Mouse (Mus musculus) cerebellum, adult 9-11 months (tissue): ENCODE measurements around the gene Cyp4f37.
"Not testable (repeated sequence)": the region's sequence is repeated elsewhere in the genome, so short reads cannot be mapped to it uniquely, and the experiment has no call there.

Source experiments
- DNase-seq: peaks from one replicate; pipeline ENCODE4 v3.0.0; 2022

Cyp4f37 gene

GRCm38 (mm10) chr17:32621018-32621417 is at the start of gene Cyp4f37:
Cyp4f37 (plus strand) TSS chr17:32621309.
- not testable (repeated sequence) for DNase-seq

- DNase-seq, result not testable (repeated sequence)
These were observed 47.8 kb upstream of the Cyp4f37 start for GRCm38 (mm10) chr17:32573286-32573685.

GRCm38 (mm10) chr17:32577496-32578186 is 43.5 kb upstream of the Cyp4f37 start:
- DNase-seq, result no peak

DNA sequence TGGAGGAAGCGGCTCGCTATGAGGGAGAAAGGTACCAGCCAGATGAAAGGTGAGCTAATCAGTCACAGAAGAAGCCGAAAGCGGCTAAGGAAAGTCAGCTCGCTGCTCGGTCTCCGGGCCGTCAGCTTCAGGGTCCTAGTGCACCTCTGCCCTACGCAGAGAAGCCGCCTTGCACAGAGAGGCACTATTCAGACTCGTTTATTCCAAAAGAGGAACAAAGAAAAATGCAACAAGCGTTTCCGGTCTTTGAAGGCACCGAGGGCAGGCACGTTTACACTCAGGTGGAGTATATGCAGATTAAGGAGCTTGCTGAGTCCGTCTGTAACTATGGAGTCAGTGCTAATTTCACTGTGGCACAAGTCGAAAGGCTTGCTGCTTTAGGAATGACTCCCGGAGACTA is 24.6 kb upstream of the Cyp4f37 start:
- no peak for DNase-seq

GRCm38 (mm10) chr17:32608055-32608454 is 13.1 kb upstream of the Cyp4f37 start:
- DNase-seq, result no peak

DNA sequence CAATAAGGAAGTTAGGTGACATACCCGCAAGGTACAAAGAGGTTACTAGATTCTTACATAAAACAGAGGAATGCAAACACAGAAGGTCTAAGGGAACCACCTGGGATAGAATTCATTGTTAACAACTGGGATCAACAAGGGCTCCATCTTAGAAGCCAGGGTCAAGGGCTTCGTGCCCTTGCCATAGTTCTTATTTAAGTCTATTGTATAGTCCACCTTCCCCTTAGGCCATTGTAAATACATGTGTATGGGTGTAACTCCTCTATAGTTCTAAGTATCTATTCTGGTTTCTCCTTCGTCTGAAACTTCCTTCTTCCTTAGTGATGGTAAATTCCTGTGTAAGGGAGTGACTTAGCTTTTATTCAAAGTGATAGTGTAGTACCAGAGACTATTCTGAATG is 10.9 kb upstream of the Cyp4f37 start:
- DNase-seq, result not testable (repeated sequence)

DNA sequence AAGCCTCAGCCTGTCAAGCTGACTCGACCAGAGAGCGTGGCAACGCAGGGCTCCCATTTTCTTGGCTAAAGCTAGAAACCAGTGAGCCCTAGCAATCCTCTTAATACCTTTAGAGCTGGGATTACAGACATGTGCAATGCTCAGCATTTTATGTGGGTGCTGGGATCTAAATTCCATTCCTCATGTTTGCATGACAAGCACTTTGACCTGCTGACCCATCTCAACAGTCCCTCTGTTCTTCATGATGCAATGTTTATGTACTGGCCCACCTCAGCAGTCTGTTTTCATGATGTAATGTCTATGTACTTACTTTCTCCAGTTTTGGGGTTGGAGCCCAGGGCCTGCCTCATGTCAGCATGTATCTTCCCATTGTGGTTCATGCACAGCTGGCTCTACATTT is 10.2 kb upstream of the Cyp4f37 start:
- DNase-seq, result no peak

DNA sequence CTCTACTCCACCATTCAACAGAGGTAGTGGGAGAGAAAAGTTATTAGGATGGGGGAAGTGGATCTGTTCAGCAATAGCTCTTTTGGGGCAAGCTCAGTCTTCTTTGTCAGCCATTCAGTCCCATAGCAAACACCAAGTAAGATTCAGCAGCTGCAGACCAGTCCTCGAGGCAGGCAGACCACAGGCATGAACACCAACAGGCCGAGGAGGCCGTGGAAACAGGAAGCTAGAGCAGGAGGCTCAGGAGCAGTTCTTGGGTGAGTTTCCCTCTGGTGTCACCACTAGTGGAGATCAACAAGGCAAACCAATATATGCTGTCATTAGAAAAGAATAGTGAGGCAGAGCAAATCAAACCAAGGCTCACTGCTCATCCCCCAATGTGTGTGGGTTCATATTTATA is 8.7 kb upstream of the Cyp4f37 start:
- no peak for DNase-seq

GRCm38 (mm10) chr17:32617252-32617651 is 3.9 kb upstream of the Cyp4f37 start:
- DNase-seq, result no peak

GRCm38 (mm10) chr17:32629726-32630125 is 8.6 kb downstream of the Cyp4f37 start:
- not testable (repeated sequence) for DNase-seq

DNA sequence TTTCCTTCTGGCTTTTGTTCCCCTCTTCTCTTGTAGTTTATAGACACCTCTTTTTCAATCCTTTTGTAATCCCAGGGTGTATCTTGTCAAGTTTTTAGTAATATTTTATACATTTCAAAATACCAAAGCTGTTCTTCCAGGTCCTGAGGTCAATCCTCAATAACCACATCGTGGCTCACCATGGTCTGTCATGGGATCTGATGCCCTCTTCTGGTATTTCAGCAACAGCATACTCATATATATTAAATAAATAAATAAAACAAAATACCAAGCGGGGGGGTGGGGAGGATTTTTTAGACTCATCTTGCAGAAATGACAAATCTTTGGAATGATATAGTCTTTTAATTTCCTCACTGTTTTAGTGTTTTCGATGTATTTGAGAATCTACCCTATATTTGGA is 10.8 kb downstream of the Cyp4f37 start:
- no peak for DNase-seq

- DNase-seq, result peak; percentile 1
These were observed 13.3 kb downstream of the Cyp4f37 start for GRCm38 (mm10) chr17:32634242-32634971.

GRCm38 (mm10) chr17:32634972-32635314 is 13.8 kb downstream of the Cyp4f37 start:
- peak; percentile 76 for DNase-seq

- no peak for DNase-seq
These were observed 15.2 kb downstream of the Cyp4f37 start for GRCm38 (mm10) chr17:32636341-32636740.

DNA sequence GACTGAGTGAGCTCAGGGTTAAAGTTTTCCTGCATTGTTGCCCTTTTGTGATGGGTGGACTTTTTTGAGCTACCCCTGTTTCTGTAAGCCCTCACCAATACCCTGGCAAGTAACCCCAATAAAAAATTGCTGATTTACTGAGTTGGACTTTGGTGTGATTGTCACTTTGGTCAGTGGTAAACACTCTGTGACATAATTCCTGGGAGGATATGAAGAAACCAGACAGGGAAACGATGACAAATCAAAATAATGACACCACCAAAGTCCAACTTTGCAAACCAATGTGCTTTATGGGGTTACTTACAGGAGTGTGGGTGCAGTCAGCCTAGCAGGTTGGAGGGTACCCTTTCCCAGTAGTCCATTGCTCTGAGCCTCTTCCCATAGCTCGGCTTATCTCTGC is 16.0 kb downstream of the Cyp4f37 start:
- DNase-seq, result no peak

DNA sequence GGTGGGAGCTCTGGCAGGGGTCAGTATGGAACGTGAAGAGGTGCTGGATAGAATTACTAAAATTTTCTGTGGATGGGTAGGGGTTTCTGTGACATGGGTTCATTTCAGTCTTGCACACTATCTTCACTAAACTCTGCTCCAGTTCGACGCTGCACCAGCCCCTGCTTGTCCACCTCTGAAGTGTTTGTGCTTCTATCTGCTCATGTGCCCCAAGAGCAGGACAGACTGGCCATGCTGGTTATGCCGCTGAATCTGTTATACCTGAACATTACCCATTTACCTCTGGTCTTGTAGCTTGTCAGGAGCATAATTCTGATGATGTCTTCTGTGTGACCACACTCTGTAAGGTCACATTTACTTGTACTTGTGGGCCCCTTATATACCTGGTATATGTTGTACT is 25.5 kb downstream of the Cyp4f37 start:
- DNase-seq, result no peak

- DNase-seq, result no peak
These were observed 32.8 kb downstream of the Cyp4f37 start for GRCm38 (mm10) chr17:32653860-32654259.

GRCm38 (mm10) chr17:32657041-32657440 is 35.9 kb downstream of the Cyp4f37 start:
- no peak for DNase-seq

- DNase-seq, result no peak
These were observed 37.1 kb downstream of the Cyp4f37 start for GRCm38 (mm10) chr17:32658246-32658645.

DNA sequence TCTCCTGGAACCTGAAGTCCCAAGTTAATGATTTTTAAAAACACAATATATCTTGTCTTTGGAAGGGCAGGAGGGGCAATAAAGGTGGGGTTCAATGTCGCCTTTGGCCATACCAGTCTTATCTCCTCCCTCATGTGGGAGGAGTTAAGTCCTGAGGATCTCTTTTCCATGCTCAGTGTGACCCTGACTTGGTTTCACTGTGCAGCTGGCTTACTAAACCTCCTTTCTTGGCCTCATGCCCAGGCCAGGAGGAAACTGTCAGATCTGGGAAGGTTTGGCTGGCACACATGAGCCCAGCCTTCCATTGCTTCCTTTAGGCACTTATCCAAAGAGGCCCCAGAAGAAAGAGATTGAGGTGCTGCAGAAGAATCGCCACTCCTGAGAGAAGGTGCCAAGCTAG is 37.6 kb downstream of the Cyp4f37 start, which contains the start of gene Cyp4f40:
TSS of gene Cyp4f40 (plus strand) at position 189 of the 400 bp plus-strand sequence.
- DNase-seq, result no peak

GRCm38 (mm10) chr17:32673976-32674375 is 52.9 kb downstream of the Cyp4f37 start:
- no peak for DNase-seq

- DNase-seq, result no peak
These were observed 55.0 kb downstream of the Cyp4f37 start for GRCm38 (mm10) chr17:32676040-32676635.

GRCm38 (mm10) chr17:32680404-32680803 is 59.3 kb downstream of the Cyp4f37 start:
- DNase-seq, result no peak
